Mouse (Mus musculus): ENCODE measurements around the gene Pbld2. TPM values are rescaled to one million over a fixed set of nuclear protein-coding genes. Genes with fewer than 3 reads are reported as not detected.

The Pbld2 gene
- polyA plus RNA-seq, 1 experiment from 2014 or later = 0.68 TPM

DNA sequence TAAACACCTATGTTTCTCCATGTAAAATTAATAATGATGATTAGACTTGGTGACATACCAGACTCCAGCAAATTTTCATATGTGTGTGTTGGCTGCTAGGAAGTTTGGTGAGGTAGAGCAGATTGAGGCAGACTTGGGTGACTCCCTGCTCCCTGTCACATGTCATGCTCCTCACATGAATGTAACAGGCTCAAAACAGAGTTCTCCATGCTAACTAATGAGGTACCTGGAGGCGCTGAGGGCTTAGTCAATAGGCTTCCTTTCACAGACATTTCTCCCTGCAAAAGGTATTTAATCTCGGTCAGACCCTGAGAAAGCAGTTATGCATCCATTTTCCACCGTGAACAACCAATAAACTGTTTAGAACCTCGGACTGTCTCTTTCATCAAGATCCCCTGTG, 4.3 kb downstream of the Pbld2 start:
- no peaks in the 10 kb centered on the region for H3K9me3 ChIP-seq (ENCODE audit: control insufficient read depth, low read length)
- H3K4me2 ChIP-seq (ENCODE audit: low read length) = no peak overlapping the region
- H3K27me3 ChIP-seq (replicated peaks; ENCODE audit: control insufficient read depth, insufficient read depth, low read length) = no peaks in the 10 kb centered on the region
- 45% methylated on average over 4 of the region's 4 CpGs for WGBS
- peaks cover 12% of the 10 kb centered on the region for H3K4me1 ChIP-seq (ENCODE audit: control insufficient read depth, insufficient read depth, low read depth, low read length)
- H3K36me3 ChIP-seq (ENCODE audit: control insufficient read depth, insufficient read depth, low read length) = no peaks in the 10 kb centered on the region
- H3K4me3 ChIP-seq (ENCODE audit: low read length) = no peak overlapping the region
- H3K9ac ChIP-seq (ENCODE audit: low read depth, low read length) = no peak overlapping the region
- no peak for ATAC-seq
- H3K27ac ChIP-seq (ENCODE audit: low read depth, low read length) = no peak overlapping the region

DNA sequence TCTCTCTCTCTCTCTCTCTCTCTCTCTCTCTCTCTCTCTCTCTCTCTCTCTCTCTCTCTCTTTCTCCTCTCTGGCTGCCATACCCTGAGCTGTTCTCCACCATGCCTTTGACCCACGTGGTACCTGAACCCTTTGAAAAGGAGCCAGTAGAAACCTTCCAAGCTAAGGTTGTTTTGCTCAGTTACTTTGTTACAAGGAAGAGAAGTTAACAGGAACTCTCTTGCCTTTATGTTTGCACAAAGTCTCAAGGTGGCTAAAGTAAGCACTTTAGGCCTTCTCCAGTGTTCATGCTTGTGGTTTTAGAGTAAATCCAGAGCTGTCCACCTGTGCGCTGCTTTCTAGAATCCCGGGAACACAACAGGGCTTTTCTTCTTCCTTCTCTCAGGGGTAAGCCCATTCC, 8.2 kb downstream of the Pbld2 start:
- no peaks in the 10 kb centered on the region for H3K27me3 ChIP-seq (replicated peaks; ENCODE audit: control insufficient read depth, insufficient read depth, low read length)
- no peaks in the 10 kb centered on the region for H3K36me3 ChIP-seq (ENCODE audit: control insufficient read depth, insufficient read depth, low read length)
- no peak overlapping the region for H3K27ac ChIP-seq (ENCODE audit: low read depth, low read length)
- H3K4me3 ChIP-seq (ENCODE audit: low read length) = no peak overlapping the region
- H3K4me2 ChIP-seq (ENCODE audit: low read length) = no peak overlapping the region
- H3K4me1 ChIP-seq (ENCODE audit: control insufficient read depth, insufficient read depth, low read depth, low read length) = peaks cover under 1% of the 10 kb centered on the region; the same call in 1 of the 2 replicates
- 78% methylated on average over 3 of the region's 3 CpGs for WGBS
- H3K9me3 ChIP-seq (ENCODE audit: control insufficient read depth, low read length) = no peaks in the 10 kb centered on the region
- ATAC-seq = no peak
- no peak overlapping the region for H3K9ac ChIP-seq (ENCODE audit: low read depth, low read length)

DNA sequence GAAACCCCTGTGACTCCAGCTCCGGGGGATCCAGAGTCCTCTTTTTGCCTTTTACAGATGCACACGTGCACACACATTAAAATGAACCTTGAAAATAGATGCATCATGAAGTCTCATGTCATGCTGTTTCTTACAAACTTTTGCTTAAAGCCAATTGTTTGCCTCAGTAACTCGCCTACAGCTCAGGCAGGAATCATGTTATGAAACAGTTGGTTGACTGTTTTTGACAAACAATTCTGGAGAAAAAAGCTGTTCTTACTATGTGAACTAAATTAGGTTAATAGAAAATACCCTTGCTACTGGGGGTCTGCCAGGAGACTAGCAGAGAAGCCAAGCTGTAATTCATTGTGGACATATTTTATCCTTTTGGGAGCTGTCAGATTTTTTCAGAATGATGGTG, 8.8 kb downstream of the Pbld2 start:
- ATAC-seq = no peak
- Histone ChIP-seq H3K4me3 (ENCODE audit: low read length) (no peak overlapping the region), H3K4me1 (ENCODE audit: control insufficient read depth, insufficient read depth, low read depth, low read length) (no peaks in the 10 kb centered on the region), H3K27me3 (replicated peaks; ENCODE audit: control insufficient read depth, insufficient read depth, low read length) (no peaks in the 10 kb centered on the region), H3K9me3 (ENCODE audit: control insufficient read depth, low read length) (no peaks in the 10 kb centered on the region), H3K27ac (ENCODE audit: low read depth, low read length) (no peak overlapping the region), H3K9ac (ENCODE audit: low read depth, low read length) (no peak overlapping the region), H3K36me3 (ENCODE audit: control insufficient read depth, insufficient read depth, low read length) (no peaks in the 10 kb centered on the region), H3K4me2 (ENCODE audit: low read length) (no peak overlapping the region)
- 53% methylated on average over 3 of the region's 3 CpGs for WGBS

DNA sequence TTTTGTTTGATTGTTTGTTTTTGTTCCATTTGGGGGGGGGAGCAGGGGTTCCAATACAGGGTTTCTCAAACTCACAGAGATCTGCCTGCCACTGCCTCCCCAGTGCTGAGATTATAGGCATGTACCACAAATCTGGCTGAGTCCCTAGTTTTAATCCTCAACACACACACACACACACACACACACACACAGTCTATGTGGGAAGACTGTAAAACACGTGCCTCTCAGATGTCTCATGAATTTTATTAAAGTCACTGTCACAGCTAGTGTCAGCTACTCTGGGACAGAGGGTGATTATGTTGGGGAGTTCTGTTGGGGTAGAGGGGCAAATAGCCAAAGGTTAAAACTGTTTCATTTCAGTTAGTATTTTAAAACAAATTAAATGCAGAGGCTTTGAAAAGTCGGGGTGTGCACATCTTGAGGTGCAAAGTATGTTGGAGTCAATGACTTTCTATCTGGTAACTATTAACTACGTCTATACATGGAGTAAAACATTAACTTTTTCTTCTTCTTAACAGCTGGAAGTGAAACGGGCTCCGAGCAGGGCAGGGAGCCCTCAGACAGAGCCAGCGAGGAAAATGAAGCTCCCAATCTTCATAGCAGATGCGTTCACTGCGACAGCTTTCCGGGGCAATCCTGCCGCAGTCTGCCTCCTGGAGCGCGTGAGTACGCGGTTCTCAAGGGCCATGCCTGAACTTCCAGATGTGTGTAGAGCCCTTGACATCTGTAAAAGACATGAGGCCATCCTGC, 14.6 kb downstream of the Pbld2 start:
- 66% methylated on average over 14 of the region's 14 CpGs for WGBS

DNA sequence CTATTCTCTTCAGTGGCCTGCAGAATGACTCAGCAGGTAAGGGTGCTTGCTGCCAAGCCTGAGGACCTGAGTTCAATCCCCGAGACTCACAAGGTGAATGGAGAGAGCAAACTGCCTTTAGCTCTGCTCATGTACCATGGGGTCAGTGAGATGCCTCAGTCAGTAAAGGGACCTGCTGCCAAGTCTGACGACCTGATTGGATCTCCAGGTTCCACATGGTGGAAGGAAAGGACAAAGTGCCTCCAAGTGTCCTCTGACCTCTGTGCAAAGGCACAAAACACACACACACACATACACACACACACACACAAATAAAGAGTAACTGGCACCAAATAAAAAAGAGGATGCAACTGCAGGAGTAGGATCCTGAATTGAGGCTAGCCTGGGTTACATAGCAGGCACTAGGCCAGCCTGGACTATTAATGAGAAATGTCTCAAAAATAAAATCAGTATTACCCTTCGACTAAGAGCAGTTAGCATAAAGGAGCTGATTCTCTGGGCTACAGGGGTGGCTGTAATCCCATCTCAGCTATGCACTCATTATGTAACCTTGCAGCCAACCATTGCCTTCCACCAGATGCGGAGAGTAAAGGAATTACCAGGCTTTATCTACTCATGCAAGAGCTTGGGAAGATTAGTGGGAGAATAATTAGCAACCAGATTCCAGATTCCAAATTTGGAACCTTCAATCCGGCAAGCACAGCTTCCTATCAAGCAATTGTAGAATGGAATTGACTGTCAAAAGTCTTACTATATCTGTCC, 15.9 kb downstream of the Pbld2 start:
- Histone ChIP-seq H3K27ac (ENCODE audit: low read depth, low read length) (no peak overlapping the region), H3K27me3 (replicated peaks; ENCODE audit: control insufficient read depth, insufficient read depth, low read length) (no peaks in the 10 kb centered on the region)
- WGBS = 86% methylated on average over 5 of the region's 5 CpGs

More for the DNA sequence above, 14.6 kb downstream of the Pbld2 start:
- no peak for ATAC-seq
- Histone ChIP-seq H3K9me3 (ENCODE audit: control insufficient read depth, low read length) (no peaks in the 10 kb centered on the region), H3K4me3 (ENCODE audit: low read length) (no peak overlapping the region), H3K36me3 (ENCODE audit: control insufficient read depth, insufficient read depth, low read length) (no peaks in the 10 kb centered on the region), H3K27ac (ENCODE audit: low read depth, low read length) (no peak overlapping the region), H3K4me2 (ENCODE audit: low read length) (no peak overlapping the region), H3K9ac (ENCODE audit: low read depth, low read length) (no peak overlapping the region), H3K27me3 (replicated peaks; ENCODE audit: control insufficient read depth, insufficient read depth, low read length) (no peaks in the 10 kb centered on the region), H3K4me1 (ENCODE audit: control insufficient read depth, insufficient read depth, low read depth, low read length) (no peaks in the 10 kb centered on the region)

DNA sequence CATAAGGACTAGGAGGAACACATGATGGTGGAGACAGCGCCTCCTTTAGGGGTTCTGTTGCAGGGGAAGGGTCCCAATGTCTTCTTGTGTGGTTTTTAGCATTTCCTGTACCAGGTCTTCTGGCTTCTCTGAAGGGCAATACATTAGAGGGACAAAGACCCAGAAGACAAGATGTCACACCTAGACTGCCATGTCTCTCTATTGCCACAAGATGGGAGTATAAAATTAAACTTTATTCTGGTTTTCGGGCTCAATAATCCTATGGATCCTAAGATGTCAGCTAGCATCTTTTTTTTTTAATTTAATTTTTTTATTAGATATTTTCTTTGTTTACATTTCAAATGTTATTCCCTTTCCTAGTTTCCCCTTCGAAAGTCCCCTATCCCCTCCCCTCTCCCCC, 19.0 kb downstream of the Pbld2 start:
- H3K9me3 ChIP-seq (ENCODE audit: control insufficient read depth, low read length) = no peaks in the 10 kb centered on the region
- ATAC-seq = 0 out of 2 replicates have a peak, but pooled peaks have one; percentile 24
- no peak overlapping the region for H3K9ac ChIP-seq (ENCODE audit: low read depth, low read length)
- no peak overlapping the region for H3K27ac ChIP-seq (ENCODE audit: low read depth, low read length)
- H3K36me3 ChIP-seq (ENCODE audit: control insufficient read depth, insufficient read depth, low read length) = no peaks in the 10 kb centered on the region
- H3K4me3 ChIP-seq (ENCODE audit: low read length) = no peak overlapping the region
- no peak overlapping the region for H3K4me2 ChIP-seq (ENCODE audit: low read length)
- no peaks in the 10 kb centered on the region for H3K27me3 ChIP-seq (replicated peaks; ENCODE audit: control insufficient read depth, insufficient read depth, low read length)
- WGBS = 69% methylated on average over 3 of the region's 3 CpGs
- no peaks in the 10 kb centered on the region for H3K4me1 ChIP-seq (ENCODE audit: control insufficient read depth, insufficient read depth, low read depth, low read length)

More for the DNA sequence above, 15.9 kb downstream of the Pbld2 start:
- H3K4me3 ChIP-seq (ENCODE audit: low read length) = no peak overlapping the region
- no peaks in the 10 kb centered on the region for H3K9me3 ChIP-seq (ENCODE audit: control insufficient read depth, low read length)
- no peak overlapping the region for H3K9ac ChIP-seq (ENCODE audit: low read depth, low read length)
- H3K4me1 ChIP-seq (ENCODE audit: control insufficient read depth, insufficient read depth, low read depth, low read length) = no peaks in the 10 kb centered on the region
- H3K36me3 ChIP-seq (ENCODE audit: control insufficient read depth, insufficient read depth, low read length) = no peaks in the 10 kb centered on the region
- H3K4me2 ChIP-seq (ENCODE audit: low read length) = no peak overlapping the region
- ATAC-seq = no peak

DNA sequence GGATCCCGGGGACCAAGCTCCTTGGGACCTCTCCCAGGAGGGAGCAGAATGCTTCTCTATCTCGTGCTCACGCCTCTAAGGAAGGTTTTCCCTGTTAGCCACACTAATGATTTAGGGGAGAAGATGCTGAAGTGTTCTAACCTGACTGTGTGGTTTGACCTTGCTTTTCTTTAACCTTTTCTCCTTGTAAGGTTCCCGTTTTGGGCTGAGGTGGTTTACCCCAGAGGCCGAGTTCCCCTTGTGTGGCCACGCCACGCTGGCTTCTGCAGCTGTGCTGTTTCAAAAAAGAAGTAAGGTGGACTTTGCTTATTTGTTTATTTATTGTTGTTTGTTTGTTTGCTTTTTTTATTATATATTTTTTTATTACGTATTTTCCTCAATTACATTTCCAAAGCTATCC, 23.6 kb downstream of the Pbld2 start:
- H3K4me1 ChIP-seq (ENCODE audit: control insufficient read depth, insufficient read depth, low read depth, low read length) = no peaks in the 10 kb centered on the region
- no peak for ATAC-seq
- H3K4me3 ChIP-seq (ENCODE audit: low read length) = no peak overlapping the region
- no peak overlapping the region for H3K4me2 ChIP-seq (ENCODE audit: low read length)
- no peaks in the 10 kb centered on the region for H3K9me3 ChIP-seq (ENCODE audit: control insufficient read depth, low read length)
- no peak overlapping the region for H3K27ac ChIP-seq (ENCODE audit: low read depth, low read length)
- no peaks in the 10 kb centered on the region for H3K36me3 ChIP-seq (ENCODE audit: control insufficient read depth, insufficient read depth, low read length)
- H3K9ac ChIP-seq (ENCODE audit: low read depth, low read length) = no peak overlapping the region
- 93% methylated on average over 8 of the region's 8 CpGs for WGBS
- H3K27me3 ChIP-seq (replicated peaks; ENCODE audit: control insufficient read depth, insufficient read depth, low read length) = no peaks in the 10 kb centered on the region

DNA sequence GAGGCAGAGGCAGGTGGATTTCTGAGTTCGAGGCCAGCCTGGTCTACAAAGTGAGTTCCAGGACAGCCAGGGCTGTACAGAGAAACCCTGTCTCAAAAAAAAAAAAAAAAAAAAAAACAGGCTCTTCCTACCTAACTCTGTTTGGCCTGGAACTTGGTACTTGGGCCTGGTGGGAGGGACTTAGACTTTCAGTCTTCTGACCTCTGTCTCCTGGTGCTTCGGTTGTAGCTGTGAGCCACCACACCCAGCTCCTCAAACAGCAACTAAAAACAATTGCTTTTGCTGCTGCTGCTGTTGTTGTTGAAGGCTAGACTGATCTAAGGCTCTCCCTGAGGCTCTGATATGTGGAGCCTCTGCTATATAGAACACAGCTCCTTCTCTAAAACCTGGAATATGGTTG, 25.0 kb downstream of the Pbld2 start:
- Histone ChIP-seq H3K27me3 (replicated peaks; ENCODE audit: control insufficient read depth, insufficient read depth, low read length) (no peaks in the 10 kb centered on the region), H3K9me3 (ENCODE audit: control insufficient read depth, low read length) (no peaks in the 10 kb centered on the region), H3K36me3 (ENCODE audit: control insufficient read depth, insufficient read depth, low read length) (no peaks in the 10 kb centered on the region), H3K4me2 (ENCODE audit: low read length) (no peak overlapping the region), H3K4me3 (ENCODE audit: low read length) (no peak overlapping the region), H3K9ac (ENCODE audit: low read depth, low read length) (no peak overlapping the region), H3K4me1 (ENCODE audit: control insufficient read depth, insufficient read depth, low read depth, low read length) (no peaks in the 10 kb centered on the region), H3K27ac (ENCODE audit: low read depth, low read length) (no peak overlapping the region)
- no peak for ATAC-seq
- 100% methylated on average over 1 of the region's 2 CpGs for WGBS

DNA sequence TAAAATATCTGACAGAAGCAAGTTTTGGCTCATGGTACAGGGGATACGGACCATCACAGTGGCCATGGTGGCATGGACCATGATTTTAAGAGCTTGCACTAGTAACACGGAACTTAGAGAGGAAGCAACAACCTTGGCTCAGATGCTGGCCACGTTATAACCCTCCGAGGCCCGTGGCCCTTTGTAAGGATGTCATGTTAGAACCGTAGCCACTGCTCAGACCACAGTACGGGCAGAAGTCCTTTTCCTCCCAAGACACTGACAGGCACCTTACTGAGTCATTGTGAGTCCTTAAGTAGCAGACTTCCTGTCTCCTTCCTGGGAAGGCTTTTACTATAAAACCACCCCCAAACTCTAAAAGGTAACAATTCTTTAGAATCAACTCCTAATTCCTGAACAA, 27.2 kb downstream of the Pbld2 start:
- H3K36me3 ChIP-seq (ENCODE audit: control insufficient read depth, insufficient read depth, low read length) = no peaks in the 10 kb centered on the region
- no peak overlapping the region for H3K4me2 ChIP-seq (ENCODE audit: low read length)
- H3K9me3 ChIP-seq (ENCODE audit: control insufficient read depth, low read length) = no peaks in the 10 kb centered on the region
- H3K4me1 ChIP-seq (ENCODE audit: control insufficient read depth, insufficient read depth, low read depth, low read length) = no peaks in the 10 kb centered on the region
- no peak for ATAC-seq
- H3K9ac ChIP-seq (ENCODE audit: low read depth, low read length) = no peak overlapping the region
- 72% methylated on average over 7 of the region's 7 CpGs for WGBS
- no peaks in the 10 kb centered on the region for H3K27me3 ChIP-seq (replicated peaks; ENCODE audit: control insufficient read depth, insufficient read depth, low read length)
- H3K27ac ChIP-seq (ENCODE audit: low read depth, low read length) = no peak overlapping the region
- no peak overlapping the region for H3K4me3 ChIP-seq (ENCODE audit: low read length)

Data from hindbrain, embryonic 16.5 days (tissue).